Mouse (Mus musculus) gastrocnemius, adult 2 months (tissue): ENCODE measurements around the gene Ache. TPM values are rescaled to one million over a fixed set of nuclear protein-coding genes. Genes with fewer than 3 reads are reported as not detected.

ENCODE experiments used
- DNase-seq: peaks from one replicate; pipeline ENCODE4 v3.0.0; 2022
- H3K27ac ChIP-seq: fragments of 200-600 bp; 2 replicates; pipeline ENCODE4 v1.8.1; 2022; ENCODE audit warnings: mild to moderate bottlenecking
- H3K4me3 ChIP-seq: fragments of 200-600 bp; 2 replicates; pipeline ENCODE4 v1.8.1; 2022; ENCODE audit warnings: mild to moderate bottlenecking, moderate library complexity
- CTCF ChIP-seq: fragments of 200-600 bp; IDR thresholded peaks from 2 replicates; pipeline ENCODE4 v1.8.1; 2022; ENCODE audit warnings: antibody characterized with exemption, mild to moderate bottlenecking, moderate library complexity
- intact Hi-C: fragments of 180-260 bp; cut with DNase I; formaldehyde crosslinking; loops from one replicate; pipeline ENCODE4 v1.15.1; 2025
- microRNA-seq: library from miRNA; unstranded; fragments of <30 nt; microRNA quantifications from one replicate; pipeline ENCODE4 v1.2.0, GENCODE M21; 2021
- total RNA-seq, 2 experiments: library from RNA; stranded (reverse); gene quantifications; 2 replicates each; pipeline ENCODE4 v1.2.3; 2021

Ache gene
- total RNA-seq, 2 experiments from 2014 or later = 13.7 to 17.9 TPM

- DNase-seq = no peak
- Histone ChIP-seq H3K27ac (peak overlapping the region; percentile 92), H3K4me3 (no peak overlapping the region; the same call in 1 of the 2 replicates)
- TF ChIP-seq CTCF = no peak
- intact Hi-C loops = loop anchor here (10.0 kb wide), 1 partner anchor 445 kb away; the partner anchor contains the start of genes Mepce and Zcwpw1
Observed at GRCm38 (mm10) chr5:137340222-137340621, 52.9 kb downstream of the Ache start.

- Histone ChIP-seq H3K4me3 (no peak overlapping the region), H3K27ac (no peak overlapping the region)
- no peak for TF ChIP-seq CTCF
- no peak for DNase-seq
- intact Hi-C loops = loop anchor here (10.0 kb wide), 1 partner anchor 442 kb away; the partner anchor contains the start of genes Mepce and Zcwpw1
Observed at GRCm38 (mm10) chr5:137342407-137343012, 55.2 kb downstream of the Ache start.

GRCm38 (mm10) chr5:137343412-137343811 lies 56.1 kb downstream of the Ache start:
- DNase-seq = no peak
- Histone ChIP-seq H3K27ac (no peak overlapping the region), H3K4me3 (no peak overlapping the region)
- intact Hi-C loops = loop anchor here (10.0 kb wide), 1 partner anchor 441 kb away; the partner anchor contains the start of genes Mepce and Zcwpw1
- TF ChIP-seq CTCF = no peak

GRCm38 (mm10) chr5:137343869-137344268 lies 56.5 kb downstream of the Ache start:
- DNase-seq = no peak
- TF ChIP-seq CTCF = no peak; the same call in 1 of the 2 replicates
- Histone ChIP-seq H3K4me3 (no peak overlapping the region), H3K27ac (no peak overlapping the region)
- intact Hi-C loops = loop anchor here (10.0 kb wide), 1 partner anchor 441 kb away; the partner anchor contains the start of genes Mepce and Zcwpw1

Small RNA genes lying within 50 kb of the gene (microRNA-seq; reads per million reads assigned to microRNA genes)
- gene Mir7036 (not detected), gene Mir8116 (not detected)

Other genes starting within 250 kb of the Ache start
- 10 to 100 TPM; 12.4 to 19.2 TPM for gene Ap1s1, start 241.4 kb upstream of the Ache start, total RNA-seq
- 1 to 10 TPM; 2.5 to 2.8 TPM for gene Serpine1, start 215.3 kb upstream of the Ache start, total RNA-seq
- gene Trim56, start 171.3 kb upstream of the Ache start, total RNA-seq = 1 to 10 TPM; 7.5 to 9.3 TPM
- gene Muc3, start 138.2 kb upstream of the Ache start, total RNA-seq = not detected
- under 1 TPM; 0.13 to 0.28 TPM for gene Muc3a, start 75.1 kb upstream of the Ache start, total RNA-seq
- 10 to 100 TPM; 14.2 to 15.1 TPM for gene Ufsp1, start 7.1 kb downstream of the Ache start, total RNA-seq
- gene Srrt, start 20.2 kb downstream of the Ache start, total RNA-seq = 10 to 100 TPM; 38.7 to 46.2 TPM
- 1 to 10 TPM; 2.1 to 3.1 TPM for gene Trip6, start 26.9 kb downstream of the Ache start, total RNA-seq
- gene Slc12a9, start 46.1 kb downstream of the Ache start, total RNA-seq = 1 to 10 TPM; 2.0 to 2.4 TPM
- gene Ephb4, start 62.6 kb downstream of the Ache start, total RNA-seq = 10 to 100 TPM; 12.5 to 15.5 TPM
- gene Zan, start 189.5 kb downstream of the Ache start, total RNA-seq = under 1 TPM in 1 of 2 experiments, not detected in 1; 0.03 TPM
- gene Pop7, start 215.0 kb downstream of the Ache start, total RNA-seq = 10 to 100 TPM; 11.3 to 11.4 TPM
- 10 to 100 TPM; 20.9 to 24.7 TPM for gene Gigyf1, start 231.0 kb downstream of the Ache start, total RNA-seq
- not detected for gene Epo, start 245.7 kb downstream of the Ache start, total RNA-seq
- gene Gnb2, start 246.0 kb downstream of the Ache start, total RNA-seq = 100 to 1,000 TPM; 118 to 148 TPM